Mouse (Mus musculus): ENCODE data around the gene Nrf1.

Nrf1 gene

GRCm38 (mm10) chr6:30175225-30175917, 127.6 kb downstream of the Nrf1 start:
- no peak for DNase-seq (ENCODE audit: low read depth, low spot score)

- DNase-seq (ENCODE audit: low read depth, low spot score), result no peak
These were observed 128.2 kb downstream of the Nrf1 start for GRCm38 (mm10) chr6:30175918-30176421.

GRCm38 (mm10) chr6:30176496-30176895, 128.7 kb downstream of the Nrf1 start:
- DNase-seq (ENCODE audit: low read depth, low spot score), result no peak

GRCm38 (mm10) chr6:30177305-30177704, 129.5 kb downstream of the Nrf1 start:
- DNase-seq (ENCODE audit: low read depth, low spot score), result no peak

GRCm38 (mm10) chr6:30178023-30178639, 130.3 kb downstream of the Nrf1 start:
- DNase-seq (ENCODE audit: low read depth, low spot score), result no peak

- DNase-seq (ENCODE audit: low read depth, low spot score), result no peak
These were observed 131.3 kb downstream of the Nrf1 start for GRCm38 (mm10) chr6:30179046-30179445.

- DNase-seq (ENCODE audit: low read depth, low spot score), result no peak
These were observed 132.5 kb downstream of the Nrf1 start for GRCm38 (mm10) chr6:30180321-30180720.

- DNase-seq (ENCODE audit: low read depth, low spot score), result no peak
These were observed 134.2 kb downstream of the Nrf1 start for GRCm38 (mm10) chr6:30182038-30182437.

GRCm38 (mm10) chr6:30183624-30184023, 135.8 kb downstream of the Nrf1 start:
- DNase-seq (ENCODE audit: low read depth, low spot score), result no peak

- DNase-seq (ENCODE audit: low read depth, low spot score), result no peak
These were observed 147.9 kb downstream of the Nrf1 start for GRCm38 (mm10) chr6:30195656-30196055.

- DNase-seq (ENCODE audit: low read depth, low spot score), result no peak
These were observed 148.4 kb downstream of the Nrf1 start for GRCm38 (mm10) chr6:30196143-30196542.

Data from forelimb bud, embryonic 11.5 days (tissue).